Comparison of ENCODE assay signal across 9 mouse cellular contexts in genomic region chr17:63289317-63289913, GRCm38 (mm10).
DNase-seq lines count a peak whose midpoint lies in the region; ATAC-seq and TF ChIP-seq lines count a peak whose summit lies in the region.
"Had no signal": no experiment of that assay in that cellular context is flagged by ENCODE, and none has a peak within 500 bp of the region (broad histone marks: within the 10 kb centered on the region; RNA-seq: fewer than 3 reads in every experiment).

No protein-coding gene starts in this region.

- TF ChIP-seq RAD21 in CH12.LX (IDR thresholded peaks at IDR 0.05; ENCODE audit: low read depth, low read length), result no peak

- dilution Hi-C loops in CH12.LX (cut with MboI; ENCODE audit: extremely low pct_ligation_motif_present, extremely low pct_unique_long_range_greater_than_20kb, low sequenced_read_pairs), result no loop called here

- 69% methylated on average over 1 of the region's 1 CpGs for whole genome bisulfite sequencing in kidney, adult 2 months
- 39% methylated on average over 1 of the region's 1 CpGs for WGBS in heart, postnatal 0 days
- WGBS in midbrain, embryonic 11.5 days, result 79% methylated on average over 1 of the region's 1 CpGs
- 69% methylated on average over 1 of the region's 1 CpGs for WGBS in liver, embryonic 11.5 days

- TF ChIP-seq CTCF in kidney, adult 2 months (conservative IDR thresholded peaks at IDR 0.05; ENCODE audit: insufficient read depth, insufficient read length, low read depth, low read length), result no peak
- TF ChIP-seq CTCF in CH12.LX (conservative IDR thresholded peaks at IDR 0.05 in 1 of 2, IDR thresholded peaks at IDR 0.05 in 1 of 2; ENCODE audit: low read depth in 2 of 2, low read length in 2 of 2), result no peak
- TF ChIP-seq CTCF in heart, postnatal 0 days (IDR thresholded peaks at IDR 0.05; ENCODE audit: low read depth), result no peak

- H3K27me3 ChIP-seq in kidney, adult 2 months (replicated peaks; ENCODE audit: control insufficient read depth, insufficient read depth, low read length), result no peaks in the 10 kb centered on the region
- no peaks in the 10 kb centered on the region for H3K27me3 ChIP-seq in CH12.LX (replicated peaks)
- no peaks in the 10 kb centered on the region for H3K27me3 ChIP-seq in heart, postnatal 0 days (ENCODE audit: control insufficient read depth, insufficient read depth, low read length)
- H3K27me3 ChIP-seq in midbrain, embryonic 11.5 days (ENCODE audit: control insufficient read depth, insufficient read depth, low read length), result no peaks in the 10 kb centered on the region
- H3K27me3 ChIP-seq in liver, embryonic 11.5 days (replicated peaks; ENCODE audit: control insufficient read depth, insufficient read depth, low read length), result no peaks in the 10 kb centered on the region
- H3K27me3 ChIP-seq: liver, embryonic 15.5 days had no signal

- H3K9me3 ChIP-seq in CH12.LX (replicated peaks; ENCODE audit: low read length), result no peaks in the 10 kb centered on the region
- no peaks in the 10 kb centered on the region for H3K9me3 ChIP-seq in heart, postnatal 0 days (replicated peaks; ENCODE audit: control insufficient read depth, low read length)
- no peaks in the 10 kb centered on the region for H3K9me3 ChIP-seq in midbrain, embryonic 11.5 days (ENCODE audit: control insufficient read depth, low read length)
- no peaks in the 10 kb centered on the region for H3K9me3 ChIP-seq in liver, embryonic 11.5 days (ENCODE audit: control insufficient read depth, low read length)
- H3K9me3 ChIP-seq: liver, embryonic 15.5 days had no signal

- H3K4me3 ChIP-seq in kidney, adult 2 months (ENCODE audit: insufficient read depth, low read depth, low read length), result no peak overlapping the region
- no peak overlapping the region for H3K4me3 ChIP-seq in CH12.LX (replicated peaks in 1 of 3; ENCODE audit: low read depth in 2 of 3, low read length in 2 of 3, poor library complexity in 1 of 3)
- no peak overlapping the region for H3K4me3 ChIP-seq in heart, postnatal 0 days (ENCODE audit: low read depth, low read length)
- no peak overlapping the region for H3K4me3 ChIP-seq in midbrain, embryonic 11.5 days (ENCODE audit: low read depth, low read length)
- H3K4me3 ChIP-seq in liver, embryonic 11.5 days (ENCODE audit: low read depth, low read length), result no peak overlapping the region
- H3K4me3 ChIP-seq: liver, embryonic 15.5 days had no signal

- no peak for TF ChIP-seq EP300 in CH12.LX (IDR thresholded peaks at IDR 0.05; ENCODE audit: low read length)
- no peak for TF ChIP-seq EP300 in heart, postnatal 0 days (IDR thresholded peaks at IDR 0.05; ENCODE audit: low read depth)

- peak; percentile 66; the same call in 1 of the 2 replicates for ATAC-seq in heart, postnatal 0 days (ENCODE audit: insufficient read depth, low read depth)
- ATAC-seq in midbrain, embryonic 11.5 days (ENCODE audit: low FRiP score), result no peak
- ATAC-seq in liver, embryonic 11.5 days (replicated peaks; ENCODE audit: low FRiP score), result no peak

- in situ Hi-C loops in CH12.LX (cut with MboI; ENCODE audit: low pct_ligation_motif_present, low pct_unique_long_range_greater_than_20kb, low sequenced_read_pairs), result no loop called here

- peak; percentile 25 for DNase-seq in kidney, adult 2 months
- DNase-seq in kidney, adult 9 months, result no peak
- no peak for DNase-seq in CH12.LX (ENCODE audit: extremely low read depth)
- peak; percentile 63 for DNase-seq in brain, adult 2 months (ENCODE audit: low read depth, low spot score)
- DNase-seq in heart, postnatal 0 days (ENCODE audit: low spot score), result peak; percentile 46
- no peak for DNase-seq in right cerebral cortex, postnatal 36 days (ENCODE audit: low spot score in 2 of 2)
- no peak for DNase-seq in midbrain, embryonic 11.5 days (ENCODE audit: low spot score, missing footprints)
- DNase-seq in liver, embryonic 11.5 days (ENCODE audit: low spot score), result no peak

- H3K4me1 ChIP-seq in kidney, adult 2 months (ENCODE audit: control insufficient read depth, insufficient read depth, low read length), result peaks cover 9% of the 10 kb centered on the region; the same call in 1 of the 2 replicates
- peaks cover 3 to 14% of the 10 kb centered on the region in 2 experiments; a peak in 2 of 4 replicates for H3K4me1 ChIP-seq in CH12.LX (ENCODE audit: control insufficient read depth in 1 of 2, insufficient read depth in 2 of 2)
- H3K4me1 ChIP-seq in heart, postnatal 0 days (ENCODE audit: control insufficient read depth, insufficient read depth), result peaks cover 10% of the 10 kb centered on the region; the same call in 1 of the 2 replicates
- peaks cover 6% of the 10 kb centered on the region for H3K4me1 ChIP-seq in midbrain, embryonic 11.5 days (ENCODE audit: control insufficient read depth, insufficient read depth, low read length)
- H3K4me1 ChIP-seq in liver, embryonic 11.5 days (replicated peaks; ENCODE audit: control insufficient read depth, insufficient read depth, low read length), result no peaks in the 10 kb centered on the region; the same call in 1 of the 2 replicates

- H3K36me3 ChIP-seq in kidney, adult 2 months (ENCODE audit: control insufficient read depth, insufficient read depth, low read length), result no peaks in the 10 kb centered on the region
- no peaks in the 10 kb centered on the region for H3K36me3 ChIP-seq in CH12.LX (replicated peaks in 1 of 2; ENCODE audit: control insufficient read depth in 1 of 2, insufficient read depth in 1 of 2, low read length in 1 of 2)
- H3K36me3 ChIP-seq in heart, postnatal 0 days (replicated peaks; ENCODE audit: control insufficient read depth, insufficient read depth, low read length), result no peaks in the 10 kb centered on the region
- H3K36me3 ChIP-seq in midbrain, embryonic 11.5 days (ENCODE audit: control insufficient read depth, insufficient read depth, low read length), result no peaks in the 10 kb centered on the region
- no peaks in the 10 kb centered on the region for H3K36me3 ChIP-seq in liver, embryonic 11.5 days (ENCODE audit: control insufficient read depth, insufficient read depth, low read length)
- H3K36me3 ChIP-seq: liver, embryonic 15.5 days had no signal

- H3K27ac ChIP-seq in kidney, adult 2 months (ENCODE audit: insufficient read depth, low read depth, low read length), result no peak overlapping the region
- no peak overlapping the region for H3K27ac ChIP-seq in CH12.LX (ENCODE audit: insufficient read depth, low read depth)
- H3K27ac ChIP-seq in heart, postnatal 0 days (ENCODE audit: low read depth), result 0 out of 2 replicates have a peak overlapping the region, but pooled peaks have one; percentile 5
- no peak overlapping the region for H3K27ac ChIP-seq in midbrain, embryonic 11.5 days (ENCODE audit: low read depth, low read length)
- H3K27ac ChIP-seq in liver, embryonic 11.5 days (ENCODE audit: low read depth, low read length), result no peak overlapping the region
- H3K27ac ChIP-seq: liver, embryonic 15.5 days had no signal

- H3K4me2 ChIP-seq in CH12.LX (ENCODE audit: insufficient read depth, low read depth, poor library complexity, severe bottlenecking), result no peak overlapping the region
- H3K4me2 ChIP-seq in heart, postnatal 0 days (ENCODE audit: low read depth, low read length), result no peak overlapping the region
- H3K4me2 ChIP-seq in midbrain, embryonic 11.5 days, result no peak overlapping the region
- H3K4me2 ChIP-seq in liver, embryonic 11.5 days, result no peak overlapping the region
- H3K4me2 ChIP-seq: liver, embryonic 15.5 days had no signal

- H3K9ac ChIP-seq in CH12.LX (ENCODE audit: insufficient read depth, low read depth), result no peak overlapping the region
- H3K9ac ChIP-seq in heart, postnatal 0 days (replicated peaks; ENCODE audit: low read depth, low read length), result no peak overlapping the region
- H3K9ac ChIP-seq in midbrain, embryonic 11.5 days (ENCODE audit: low read length), result no peak overlapping the region
- no peak overlapping the region for H3K9ac ChIP-seq in liver, embryonic 11.5 days (ENCODE audit: low read depth, low read length)
- H3K9ac ChIP-seq: liver, embryonic 15.5 days had no signal

- no peak for TF ChIP-seq POLR2A in kidney, adult 2 months (IDR thresholded peaks at IDR 0.05; ENCODE audit: low read depth, low read length)
- no peak for TF ChIP-seq POLR2A in CH12.LX (IDR thresholded peaks at IDR 0.05; ENCODE audit: low read depth, low read length)

- no peaks in the 10 kb centered on the region for H3K79me2 ChIP-seq in CH12.LX (replicated peaks; ENCODE audit: control insufficient read depth, extremely low read depth, insufficient read depth, poor library complexity, severe bottlenecking)

TF ChIP-seq in CH12.LX, 34 proteins besides CTCF, POLR2A, EP300 and RAD21:
- TF ChIP-seq MAFK (IDR thresholded peaks at IDR 0.05; ENCODE audit: insufficient replicate concordance, low read length), result peak; percentile 94
- no peak for TF ChIP-seq BHLHE40 (IDR thresholded peaks at IDR 0.05; ENCODE audit: low read depth, low read length)

Comparison
In these comparisons a context has a peak if more than half of its experiments do, and no peak if none do; other contexts are left out.
1. DNase-seq: peak in kidney, adult 2 months (single experiment), brain, adult 2 months (single experiment) and heart, postnatal 0 days (single experiment); none in kidney, adult 9 months (single experiment), CH12.LX (single experiment), right cerebral cortex, postnatal 36 days (0 of 2), midbrain, embryonic 11.5 days (single experiment) and liver, embryonic 11.5 days (single experiment).